Mouse (Mus musculus) adrenal gland, adult 18-20 months (tissue): ENCODE measurements around the gene Sema3f. TPM values are rescaled to one million over a fixed set of nuclear protein-coding genes. Genes with fewer than 3 reads are reported as not detected.
A peak's percentile ranks its signal among the peaks of the same experiment; 100 is the strongest.

Source experiments
- DNase-seq, 2 experiments: peaks; one replicate each; pipeline ENCODE4 v3.0.0; 2021 to 2022; ENCODE audit warnings: low spot score in 2 of 2
- total RNA-seq, 2 experiments: library from RNA; stranded (reverse); gene quantifications; 1 replicate in 1 of 2; 2 replicates in 1 of 2; pipeline ENCODE4 v1.2.3; 2021

Sema3f gene
- total RNA-seq, 2 experiments from 2014 or later: 30.2 to 34.1 TPM

DNA sequence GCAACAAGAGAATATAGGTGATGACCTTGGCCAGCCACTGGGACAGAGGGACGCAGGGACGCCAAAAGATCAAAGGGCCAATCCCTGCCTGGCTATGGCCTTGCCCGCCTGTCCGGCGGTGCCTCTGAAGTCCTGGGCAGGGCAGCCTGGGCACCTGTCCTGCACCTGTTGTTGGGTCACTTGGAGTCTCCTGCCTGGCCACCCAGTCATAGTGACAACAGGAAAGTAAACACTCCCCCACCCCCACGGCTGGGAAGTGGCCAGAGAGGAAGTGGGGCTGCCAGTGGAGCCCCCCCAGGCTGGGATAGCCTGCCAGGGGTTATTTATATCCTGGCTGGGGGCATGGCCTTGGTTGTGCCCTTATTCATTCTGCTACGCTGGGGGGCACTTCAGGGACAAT is 15.6 kb downstream of the Sema3f start:
- no peak for DNase-seq

DNA sequence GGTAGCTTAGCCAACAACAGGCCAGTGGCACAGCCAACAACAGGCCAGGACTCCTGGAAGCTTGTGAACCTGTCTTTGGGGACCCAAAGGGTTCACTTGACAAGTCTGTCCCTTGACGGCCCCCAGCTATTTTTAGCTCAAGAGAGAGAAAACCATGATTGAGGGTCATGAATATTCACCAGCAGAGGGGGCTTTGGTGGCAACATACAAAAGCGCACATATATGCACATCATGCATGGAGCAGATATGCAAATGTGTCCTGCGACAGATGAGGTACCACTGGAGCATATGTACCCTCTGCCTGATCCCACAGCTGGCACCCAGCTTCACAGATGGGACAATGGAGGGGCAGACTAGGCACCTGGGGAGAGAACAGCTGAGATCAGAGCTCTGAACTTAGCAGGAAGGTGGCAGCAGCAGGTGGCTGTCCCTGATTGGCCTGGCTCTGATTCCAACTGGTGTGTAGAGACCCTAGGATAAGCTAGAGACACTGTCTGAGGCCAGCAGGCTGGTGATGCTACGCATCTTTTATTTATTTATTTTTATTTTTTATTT is 16.8 kb downstream of the Sema3f start:
- no peak for DNase-seq

DNA sequence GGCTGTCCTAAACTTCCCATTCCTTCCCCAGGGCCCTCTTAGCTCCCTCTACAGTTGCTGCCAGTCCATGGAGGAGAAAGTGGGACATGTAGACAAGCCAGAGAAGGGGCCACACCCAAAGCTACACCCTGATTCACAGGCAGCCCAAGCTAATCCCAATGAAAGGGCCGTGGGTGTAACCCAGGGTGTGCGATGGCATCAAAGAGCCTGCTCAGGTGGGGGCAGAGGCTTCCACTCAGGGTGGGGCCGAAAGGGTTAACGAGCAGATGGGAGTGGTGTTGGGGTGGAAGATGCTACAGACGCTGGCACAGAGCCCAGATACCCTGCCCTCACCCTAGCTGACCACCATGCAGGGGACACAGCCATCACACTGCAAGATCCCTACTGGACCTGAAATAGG is 17.5 kb downstream of the Sema3f start:
- DNase-seq: no peak

DNA sequence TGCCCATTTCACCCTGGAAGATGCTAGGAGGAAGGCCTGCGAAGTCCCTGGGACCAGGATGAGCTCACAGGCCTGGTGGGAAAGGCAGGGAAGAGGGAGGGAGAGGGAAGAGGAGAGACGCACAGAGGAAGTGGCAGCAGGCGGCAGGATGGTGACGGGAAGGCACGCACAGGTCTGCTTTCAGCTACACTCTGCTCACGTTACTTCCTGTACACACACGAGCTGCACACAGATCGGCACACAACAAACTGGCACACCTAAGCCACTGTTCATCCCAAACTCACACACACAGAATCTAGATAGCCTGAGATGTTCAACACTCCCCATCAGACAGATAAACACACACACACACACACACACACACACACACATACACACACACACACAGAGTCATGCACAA is 19.9 kb downstream of the Sema3f start:
- DNase-seq: no peak

DNA sequence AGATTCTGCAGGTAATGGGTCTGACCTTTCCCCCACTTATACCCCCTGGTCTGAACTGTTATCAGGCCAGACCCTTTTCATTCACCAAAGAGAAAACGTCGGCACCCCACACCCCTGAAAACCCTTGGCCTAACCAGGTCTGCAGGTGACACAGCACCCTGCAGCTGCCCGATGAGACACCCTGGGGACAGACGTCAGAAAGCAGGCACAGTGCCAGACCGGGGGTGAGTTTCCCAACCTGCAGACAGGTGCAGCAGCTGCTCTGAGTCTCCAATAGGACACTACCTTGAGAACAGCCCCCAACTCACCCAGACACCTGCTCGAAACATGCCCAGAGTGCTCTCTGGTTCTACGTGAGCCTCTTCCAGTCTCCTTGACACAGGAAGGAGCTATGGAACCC is 21.3 kb downstream of the Sema3f start:
- no peak for DNase-seq

DNA sequence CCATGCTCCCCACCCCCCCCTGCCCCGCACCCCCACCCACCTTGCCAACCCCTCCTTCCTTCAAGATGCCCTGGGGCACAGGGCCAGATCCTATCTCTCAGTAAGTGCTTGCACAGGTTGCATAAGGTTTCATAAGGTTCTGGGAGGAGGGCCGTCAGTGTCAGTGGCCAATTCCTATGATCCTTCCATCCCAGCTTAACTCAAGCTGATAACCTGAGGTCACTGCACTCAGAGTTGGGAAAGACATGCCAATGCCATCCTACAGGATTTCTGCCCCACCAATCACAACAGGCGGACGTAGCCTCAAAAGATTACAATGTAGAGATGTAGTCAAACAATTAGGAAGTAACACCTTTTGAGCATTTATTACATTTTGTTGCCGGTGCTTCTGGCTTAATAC is 21.9 kb downstream of the Sema3f start:
- no peak for DNase-seq

DNA sequence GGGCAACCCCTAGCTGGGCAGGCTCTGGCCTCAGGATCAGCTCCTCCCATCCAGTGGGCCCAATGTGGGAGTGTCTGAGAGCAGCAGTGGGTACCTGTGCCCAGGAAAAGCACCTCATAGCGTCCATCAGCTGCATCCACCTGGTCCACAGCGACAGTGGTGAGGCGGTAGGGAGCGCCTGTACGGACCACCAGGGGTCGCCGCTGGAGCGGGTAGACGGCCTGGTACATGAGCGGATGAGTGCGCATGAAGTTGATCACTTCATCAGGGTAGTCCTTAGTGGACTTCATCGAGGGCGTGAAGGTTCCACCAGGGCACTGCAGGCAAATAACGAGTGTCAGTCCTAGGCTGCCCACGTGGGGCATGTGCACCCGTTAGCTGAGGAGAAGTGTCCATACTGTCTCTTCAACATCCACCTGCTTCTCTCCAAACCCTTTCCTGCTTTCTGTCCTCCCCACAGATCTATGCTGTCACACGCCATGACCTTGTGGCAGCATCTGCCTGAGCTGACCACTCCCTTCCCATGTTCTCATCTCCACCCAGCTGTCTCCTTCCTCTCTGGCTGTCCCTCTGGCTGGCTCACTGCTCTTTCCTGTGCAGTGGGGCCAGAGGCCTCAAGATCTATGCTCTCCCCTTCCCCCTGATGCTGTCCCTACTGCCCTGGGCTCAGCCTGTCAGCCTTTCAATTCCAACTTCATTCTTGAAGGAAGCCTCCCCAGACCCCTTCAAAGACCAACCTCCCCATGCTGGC is 24.9 kb downstream of the Sema3f start:
- peak in 1 of 2 experiments; percentile 66 for DNase-seq

DNA sequence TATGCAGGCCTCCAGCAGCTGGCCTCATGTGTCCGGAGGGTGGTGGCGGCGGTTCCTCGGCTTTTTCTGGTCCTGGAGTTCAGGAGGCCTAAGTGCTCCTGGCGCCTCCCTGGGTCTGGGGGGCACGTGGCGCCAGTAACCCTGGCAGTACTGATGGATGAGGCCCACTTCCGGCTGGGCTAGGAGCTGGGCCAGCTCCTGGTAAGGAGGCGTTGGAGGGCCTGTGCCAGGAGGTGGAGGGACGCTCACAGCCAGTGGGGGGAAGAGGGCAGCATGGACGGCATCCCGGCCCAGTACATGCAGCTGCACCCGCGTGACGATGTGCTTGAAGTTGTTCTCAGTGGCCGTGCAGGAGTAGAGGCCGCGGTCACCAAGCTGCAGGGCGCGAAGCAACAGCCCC is 27.9 kb downstream of the Sema3f start:
- no peak for DNase-seq

DNA sequence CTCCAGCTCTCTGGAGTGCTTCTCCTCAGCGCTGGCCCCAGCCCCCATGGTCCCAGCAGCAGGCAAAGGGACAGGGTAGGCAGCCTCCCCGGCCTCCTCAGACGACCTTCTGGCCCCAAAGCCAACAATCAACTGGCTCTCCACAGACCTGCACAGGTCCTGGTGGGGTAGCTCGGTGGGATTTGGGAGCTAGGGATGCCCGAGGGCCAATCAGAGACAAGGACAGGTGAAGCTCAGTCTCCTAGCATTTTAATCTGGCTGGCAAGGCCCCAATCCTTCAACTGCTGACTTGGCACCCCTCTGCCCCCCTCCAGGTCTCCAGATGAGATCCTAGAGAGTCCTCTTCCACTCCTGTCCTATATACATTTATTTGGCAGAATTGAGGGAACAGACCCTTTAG is 30.8 kb downstream of the Sema3f start, which contains the start of gene Gnat1:
Gnat1 (minus strand) TSS at position 212 of the 400 bp plus-strand sequence.
- no peak for DNase-seq

DNA sequence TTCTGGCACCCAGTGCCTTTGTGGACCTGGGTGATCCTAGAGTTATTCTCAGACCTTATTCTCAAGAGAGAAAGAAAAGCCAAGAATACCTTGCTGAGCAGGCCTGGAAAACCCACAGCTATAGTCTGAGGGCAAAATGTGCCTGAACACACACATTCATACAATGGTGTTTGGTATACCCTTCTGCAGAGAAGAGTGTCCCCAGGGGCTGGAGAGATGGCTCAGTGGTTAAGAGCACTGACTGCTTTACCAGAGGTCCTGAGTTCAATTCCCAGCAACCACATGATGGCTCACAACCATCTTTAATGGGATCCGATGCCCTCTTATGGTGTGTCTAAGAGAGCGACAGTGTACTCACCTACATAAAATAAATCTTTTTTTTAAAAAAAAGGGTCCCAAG is 31.4 kb downstream of the Sema3f start:
- no peak for DNase-seq

DNA sequence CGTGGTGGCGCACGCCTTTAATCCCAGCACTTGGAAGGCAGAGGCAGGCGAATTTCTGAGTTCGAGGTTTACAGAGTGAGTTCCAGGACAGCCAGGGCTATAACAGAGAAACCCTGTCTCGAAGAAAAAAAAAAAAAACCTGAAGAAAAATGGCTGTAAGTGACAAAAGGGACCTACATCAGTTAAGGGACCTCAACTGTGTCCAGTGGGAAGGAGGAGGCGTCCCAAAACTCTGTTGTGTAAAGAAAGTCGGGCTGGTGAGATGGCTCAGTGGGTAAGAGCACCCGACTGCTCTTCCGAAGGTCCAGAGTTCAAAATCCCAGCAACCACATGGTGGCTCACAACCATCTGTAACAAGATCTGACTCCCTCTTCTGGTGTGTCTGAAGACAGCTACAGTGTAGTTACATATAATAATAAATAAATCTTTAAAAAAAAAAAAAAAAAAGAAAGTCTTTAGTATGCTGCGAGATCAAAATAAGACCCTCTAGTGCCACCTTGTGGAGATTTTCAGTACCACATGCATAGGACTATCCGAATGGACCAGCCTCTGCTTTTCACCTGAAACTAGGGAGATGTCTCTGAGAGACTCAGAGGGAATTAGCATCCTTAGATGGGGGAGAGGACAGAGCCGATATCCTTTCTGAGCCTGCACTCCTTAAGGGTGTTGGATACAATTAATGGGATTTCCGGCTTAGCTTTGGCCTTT is 32.3 kb downstream of the Sema3f start:
- DNase-seq: peak; percentile 73 to 76

DNA sequence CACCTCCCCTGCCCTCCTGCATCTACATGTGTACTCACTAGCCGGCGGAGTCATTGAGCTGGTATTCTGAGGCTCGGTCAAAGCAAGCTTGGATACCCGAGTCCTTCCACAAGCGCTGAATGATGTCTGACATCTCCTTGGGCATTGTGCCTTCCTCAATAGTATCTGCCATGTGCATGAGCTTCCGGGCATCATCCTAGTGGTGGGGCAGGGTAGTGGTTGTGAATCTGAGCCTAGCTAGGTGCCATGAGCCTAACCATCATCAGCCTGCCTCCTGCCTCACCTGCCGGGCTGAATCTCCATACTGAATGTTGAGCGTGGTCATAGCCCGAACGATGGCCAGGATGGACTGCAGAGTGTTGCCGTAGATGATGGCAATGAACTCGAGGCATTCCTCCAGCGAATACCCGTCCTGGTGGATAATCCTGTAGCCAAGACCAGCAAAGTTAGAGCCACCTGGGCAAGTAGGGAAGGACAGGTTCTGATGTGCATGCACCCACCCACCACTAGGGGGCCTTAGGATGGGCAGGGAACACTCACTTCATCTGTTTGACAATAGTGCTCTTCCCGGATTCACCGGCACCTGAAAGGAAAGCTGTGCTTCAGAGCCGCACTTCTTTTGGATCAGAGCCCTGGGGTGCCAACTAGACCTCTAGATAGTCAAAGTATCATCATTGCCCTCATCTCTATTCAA is 33.0 kb downstream of the Sema3f start:
- DNase-seq: no peak

DNA sequence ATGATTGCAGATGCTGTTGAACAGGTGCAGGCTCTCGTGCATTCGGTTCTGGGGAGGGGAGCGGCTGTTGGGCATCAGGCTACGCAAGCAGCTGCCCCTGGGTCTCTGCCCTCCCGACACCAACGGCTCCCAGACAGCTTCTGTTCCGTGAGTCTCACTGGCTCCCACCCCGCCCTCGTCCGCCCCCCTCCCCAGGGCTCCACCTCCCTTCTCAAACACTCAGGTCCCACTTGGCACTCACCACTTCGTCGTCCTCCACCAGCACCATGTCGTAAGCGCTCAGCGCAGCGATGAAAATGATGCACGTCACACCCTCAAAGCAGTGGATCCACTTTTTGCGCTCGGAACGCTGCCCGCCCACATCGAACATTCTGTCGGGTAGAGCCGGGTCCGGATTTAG is 34.0 kb downstream of the Sema3f start:
- DNase-seq: no peak

DNA sequence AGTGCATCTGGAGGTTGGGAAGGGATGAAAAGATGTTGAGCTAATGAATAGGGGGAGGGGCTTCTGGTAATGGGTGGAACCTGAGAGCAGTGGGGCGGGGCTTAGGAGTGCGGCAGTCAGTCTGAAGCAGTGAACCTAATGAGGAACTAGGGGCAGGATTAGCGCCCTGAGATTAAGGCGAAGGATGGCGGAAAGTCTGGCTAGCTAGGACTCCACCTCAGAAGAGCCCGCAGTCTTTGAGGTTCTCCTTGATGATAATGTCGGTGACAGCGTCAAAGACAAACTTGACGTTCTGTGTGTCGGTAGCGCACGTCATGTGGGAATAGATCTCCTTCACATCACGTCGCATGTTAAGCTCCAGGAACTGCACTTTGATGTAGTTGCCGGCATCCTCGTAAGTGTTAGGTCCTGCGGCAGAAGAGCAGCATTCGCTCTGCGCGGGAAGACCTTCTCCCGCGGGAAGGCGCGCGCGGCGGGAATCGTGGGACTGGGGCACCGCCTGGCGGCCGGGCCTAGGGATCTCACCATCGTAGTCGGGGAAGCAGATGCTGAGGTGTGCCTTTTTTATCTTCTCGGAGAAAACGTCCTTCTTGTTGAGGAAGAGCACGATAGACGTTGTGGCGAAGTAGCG is 34.5 kb downstream of the Sema3f start:
- DNase-seq: peak; percentile 74 to 79

DNA sequence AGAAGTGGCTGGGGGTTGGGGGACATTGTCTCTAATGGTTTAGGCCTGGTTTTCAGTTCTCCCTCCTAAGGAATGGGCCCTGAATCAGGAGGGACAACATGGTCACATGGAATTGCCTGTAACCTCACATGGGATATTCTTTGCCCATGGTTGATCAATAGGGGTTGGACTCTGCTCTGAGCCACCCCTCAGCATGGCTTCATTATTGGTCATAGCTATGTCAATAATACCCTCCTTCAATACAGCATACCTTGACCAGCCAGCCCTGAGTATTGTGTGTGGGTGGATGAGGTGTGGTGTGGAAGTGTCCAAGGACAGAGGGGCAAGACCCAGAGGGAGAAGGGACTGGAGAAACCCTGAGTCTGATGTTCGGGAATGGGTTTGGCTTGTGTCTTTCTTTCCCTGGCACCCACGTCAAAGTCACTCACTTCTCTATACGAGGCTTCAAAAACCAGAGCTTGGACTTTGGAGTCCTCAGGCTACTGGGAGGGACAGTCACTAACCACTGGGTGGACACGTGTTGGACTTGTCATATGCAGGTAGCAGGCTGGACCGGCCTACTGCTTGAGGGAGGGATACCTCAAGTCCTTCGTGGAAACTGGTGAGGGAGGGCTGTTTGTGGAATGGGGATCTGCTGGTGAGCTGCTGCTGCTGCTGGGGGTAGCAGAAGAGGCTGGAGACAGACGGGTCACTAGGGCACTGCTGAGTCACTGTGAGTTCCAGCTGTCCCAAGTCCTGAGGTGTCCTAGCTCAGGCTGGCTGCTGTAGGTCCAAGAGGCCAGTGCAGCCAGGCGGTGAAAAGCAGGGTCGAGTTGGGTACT is 35.5 kb downstream of the Sema3f start:
- no peak for DNase-seq

DNA sequence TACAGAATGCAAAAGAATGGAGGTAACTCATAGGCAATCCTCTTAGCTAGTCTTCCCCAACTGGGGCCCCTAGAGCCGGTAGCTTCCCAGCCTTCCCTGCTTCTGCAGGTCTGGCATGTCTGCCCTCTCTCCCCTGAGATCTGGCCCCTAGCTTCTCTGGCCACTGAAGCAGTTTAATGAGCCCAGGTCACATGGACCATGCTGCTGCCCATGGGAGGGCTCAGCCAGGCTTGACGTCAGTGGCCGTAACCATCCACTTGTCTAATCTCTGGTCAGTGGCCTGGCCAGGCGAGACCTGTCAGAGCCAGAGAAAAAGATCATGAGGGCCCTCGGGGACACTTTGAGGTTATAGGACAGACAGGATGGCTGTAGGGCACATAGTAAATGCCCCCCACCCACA is 40.0 kb downstream of the Sema3f start:
- DNase-seq: no peak

DNA sequence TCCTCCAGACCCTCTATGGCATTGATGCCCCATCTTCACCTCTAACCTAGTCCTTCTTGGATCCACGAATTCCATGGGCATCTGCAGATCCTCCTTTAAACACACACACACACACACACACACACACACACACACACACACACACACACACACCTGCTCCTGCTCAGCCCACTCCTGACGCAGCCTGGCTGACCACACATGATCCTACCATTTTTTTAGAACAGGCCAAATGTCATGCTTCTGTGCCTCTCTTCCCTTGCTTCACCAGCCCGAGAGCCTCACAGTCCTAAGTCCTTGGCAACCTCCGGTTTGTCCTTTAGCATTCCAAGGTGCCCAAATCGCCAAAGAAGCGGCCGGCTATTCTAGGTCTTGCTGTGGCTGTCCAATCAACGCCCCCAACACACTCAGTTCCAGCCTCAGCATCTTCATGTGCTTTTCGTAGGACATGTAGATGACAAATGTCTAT is 40.8 kb downstream of the Sema3f start, which contains the start of gene Slc38a3:
Slc38a3 (minus strand) TSS at position 51 of the 466 bp plus-strand sequence.
- no peak for DNase-seq

DNA sequence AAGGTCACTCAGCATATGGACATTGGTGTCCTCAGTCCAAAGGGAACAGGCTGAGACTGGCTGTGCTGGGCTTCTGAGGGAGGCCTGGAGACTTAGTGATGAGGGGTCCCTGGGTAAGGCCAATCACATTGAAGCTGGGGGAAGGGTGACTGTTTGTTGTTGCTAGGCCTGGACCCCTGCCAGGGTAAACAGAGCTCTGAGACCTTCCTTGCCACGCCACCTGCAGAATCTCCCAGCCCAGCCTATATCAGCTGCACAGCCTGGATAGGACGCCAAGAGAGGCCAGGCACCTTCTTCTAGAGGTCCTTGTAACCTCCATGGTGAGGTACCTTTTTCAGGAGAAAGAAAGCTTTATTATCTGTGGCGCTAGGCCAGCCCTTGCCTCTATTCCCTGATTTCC is 41.4 kb downstream of the Sema3f start:
- no peak for DNase-seq

DNA sequence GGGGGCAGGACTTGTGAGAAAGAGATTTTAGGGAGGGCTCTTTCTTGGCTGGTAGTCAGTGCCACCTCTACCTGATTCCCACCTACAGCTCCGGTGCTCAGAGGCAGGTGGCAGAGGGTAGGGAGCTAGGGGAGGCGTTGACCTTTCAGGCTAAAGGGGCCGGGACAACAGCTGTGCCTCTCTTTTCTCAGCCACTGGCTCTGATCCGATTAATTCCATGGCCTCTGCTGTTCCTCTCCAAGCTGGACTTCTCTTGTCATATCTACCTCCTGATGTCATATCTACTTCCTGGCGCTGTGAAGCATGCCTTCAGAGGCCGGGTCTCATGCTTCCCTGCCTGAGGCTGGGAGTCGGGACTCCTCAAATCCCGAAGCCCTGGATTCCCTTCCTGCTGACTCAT is 42.3 kb downstream of the Sema3f start:
- no peak for DNase-seq

DNA sequence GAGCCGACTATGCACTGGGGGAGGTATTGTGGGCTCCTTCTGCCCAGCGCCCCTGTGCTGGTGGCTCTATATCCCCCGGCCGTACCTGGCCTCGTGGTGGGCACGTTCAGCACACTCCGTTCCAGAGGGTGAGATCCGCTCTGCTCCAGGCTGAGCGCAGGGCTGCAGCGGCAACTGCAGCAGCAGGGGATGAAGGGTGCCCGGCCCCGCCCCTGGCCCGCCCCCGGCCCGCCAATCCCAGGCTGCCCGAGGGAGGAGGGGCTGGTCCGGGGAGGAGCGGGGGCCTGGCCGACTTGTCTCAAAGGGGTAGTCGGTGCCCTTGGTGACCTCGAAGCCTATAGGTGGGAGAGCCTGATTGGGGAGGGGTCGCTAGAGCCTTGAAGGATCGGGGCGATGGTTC is 43.1 kb downstream of the Sema3f start:
- no peak for DNase-seq
